Mouse (Mus musculus) brain, adult 10 weeks (tissue): ENCODE results near the gene Pax3. TPM values are rescaled to one million over a fixed set of nuclear protein-coding genes. Genes with fewer than 3 reads are reported as not detected.

Experiments used
- polyA plus RNA-seq: library from polyadenylated mRNA; stranded (reverse); fragments of 350-450 nt; fragmentation: Illumina TruSeq; extraction: RNeasy Lipid Tissue Mini Kit (QIAGEN cat#74804); gene quantifications from one replicate; pipeline ENCODE4 v1.2.3, GENCODE M21; 2015; ENCODE audit warnings: low read depth, low replicate concordance

Gene Pax3
- polyA plus RNA-seq: 0.37 TPM

DNA sequence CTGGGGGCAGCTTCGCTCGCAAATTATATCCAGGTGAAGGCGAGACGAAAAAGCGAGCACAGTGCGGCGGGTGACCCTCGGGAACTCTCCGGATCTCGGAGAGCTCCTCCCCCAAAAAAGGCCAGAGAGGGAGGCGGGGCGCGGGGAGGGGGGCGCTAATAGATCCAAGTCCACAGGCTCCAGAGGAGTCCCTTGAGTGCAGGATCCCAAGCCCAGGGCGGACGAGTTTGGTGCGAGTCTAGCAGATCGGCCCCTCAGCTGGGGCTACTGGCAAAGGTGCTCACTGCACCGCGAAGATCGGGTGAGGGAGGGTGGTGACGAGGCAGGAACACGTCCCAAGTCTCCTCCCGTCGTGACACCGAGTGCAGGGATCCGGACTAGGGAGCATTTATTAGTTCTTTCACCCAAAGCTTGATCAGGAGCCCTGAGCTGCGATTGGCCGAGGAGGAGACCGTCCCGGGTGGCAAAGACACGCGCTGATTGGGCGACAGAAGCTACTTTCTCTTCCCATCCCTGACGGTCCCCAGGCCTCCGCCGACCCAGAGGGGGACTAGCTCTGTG is at the start of gene Pax3:
Pax3 (minus strand) TSS at position 384 of the 561 bp plus-strand sequence.

Other genes starting within 250 kb of the Pax3 start
- gene Sgpp2, start 113.2 kb upstream of the Pax3 start, polyA plus RNA-seq: 21.8 TPM